Mouse (Mus musculus) heart, adult 2 months (tissue): ENCODE measurements around the gene Adam17. TPM values are rescaled to one million over a fixed set of nuclear protein-coding genes. Genes with fewer than 3 reads are reported as not detected.

ENCODE experiments used
- DNase-seq, 2 experiments: peaks; one replicate each; pipeline ENCODE4 v3.0.0; 2021
- H3K27ac ChIP-seq: fragments of 200-600 bp; 2 replicates; pipeline ENCODE4 v1.8.1; 2022
- H3K27me3 ChIP-seq: fragments of 200-500 bp; 2 replicates; pipeline ENCODE4 v1.6.1; 2012; ENCODE audit warnings: mild to moderate bottlenecking, low read length, inconsistent platforms, mixed read lengths; ENCODE audit not compliant: control insufficient read depth, insufficient read depth
- H3K36me3 ChIP-seq: fragments of 200-500 bp; 2 replicates; pipeline ENCODE4 v1.6.1; 2012; ENCODE audit warnings: low read length, inconsistent platforms; ENCODE audit not compliant: control insufficient read depth, insufficient read depth
- H3K4me1 ChIP-seq: fragments of 200-500 bp; 2 replicates; pipeline ENCODE4 v1.6.1; 2011; ENCODE audit warnings: low read length; ENCODE audit not compliant: control insufficient read depth, insufficient read depth
- H3K4me3 ChIP-seq: fragments of 200-600 bp; 2 replicates; pipeline ENCODE4 v1.8.1; 2022
- H3K79me2 ChIP-seq: fragments of 200-500 bp; replicated peaks from 2 replicates; pipeline ENCODE4 v1.6.1; 2012; ENCODE audit warnings: mild to moderate bottlenecking, inconsistent platforms, low read length, moderate library complexity, mixed read lengths; ENCODE audit not compliant: control insufficient read depth, insufficient read depth
- H3K9ac ChIP-seq: fragments of 200-500 bp; 2 replicates; pipeline ENCODE4 v1.6.1; 2012; ENCODE audit warnings: low read depth, mild to moderate bottlenecking, control low read depth, inconsistent platforms, low read length, mixed read lengths
- CTCF ChIP-seq: fragments of 200-600 bp; IDR thresholded peaks from 2 replicates; pipeline ENCODE4 v1.8.1; 2022; ENCODE audit warnings: antibody characterized with exemption, mild to moderate bottlenecking, moderate library complexity
- EP300 ChIP-seq: fragments of 200-500 bp; IDR thresholded peaks from 2 replicates; pipeline ENCODE4 v1.6.1; 2011; ENCODE audit warnings: low read depth, low read length, control low read depth; ENCODE audit not compliant: insufficient read depth
- POLR2A ChIP-seq: fragments of 200-500 bp; IDR thresholded peaks from 2 replicates; pipeline ENCODE4 v1.6.1; 2011; ENCODE audit warnings: mild to moderate bottlenecking, low read depth, low read length, control low read depth; ENCODE audit not compliant: insufficient read depth
- WGBS: fragments of 180-500 bp; shearing (Covaris S2); methylation state at CpG from one replicate; pipeline ENCODE4 v1.1.7; 2018; 5-methylcytosine and 5-hydroxymethylcytosine counted together
- intact Hi-C: fragments of 180-260 bp; cut with DNase I; formaldehyde crosslinking; loops from one replicate; pipeline ENCODE4 v1.15.1; 2025
- polyA plus RNA-seq: library from polyadenylated mRNA; depleted of rRNA; stranded (reverse); fragments of >200 nt; gene quantifications from 2 replicates; pipeline ENCODE4 v1.2.3, GENCODE M21; 2012
- total RNA-seq, 2 experiments: library from RNA; stranded (reverse); gene quantifications; 2 replicates each; pipeline ENCODE4 v1.2.3; 2021

Adam17 gene
- total and polyA plus RNA-seq, 3 experiments = 27.9 to 43.8 (median 39.2) TPM

- no peaks in the 10 kb centered on the region for H3K79me2 ChIP-seq
- TF ChIP-seq CTCF (no peak), EP300 (no peak), POLR2A (no peak)
- H3K27me3 ChIP-seq = no peaks in the 10 kb centered on the region
- intact Hi-C loops = no loop called here
- no peaks in the 10 kb centered on the region for H3K4me1 ChIP-seq
- no peak overlapping the region for H3K4me3 ChIP-seq
- H3K27ac ChIP-seq = no peak overlapping the region
- H3K9ac ChIP-seq = no peak overlapping the region
- peaks cover 5% of the 10 kb centered on the region for H3K36me3 ChIP-seq
- WGBS = 96% methylated on average over 5 of the region's 5 CpGs
- no peak for DNase-seq
These were observed 32.8 kb downstream of the Adam17 start for GRCm38 (mm10) chr12:21340674-21341073.

- Histone ChIP-seq H3K4me3 (no peak overlapping the region), H3K27me3 (no peaks in the 10 kb centered on the region), H3K36me3 (peaks cover 5% of the 10 kb centered on the region; the same call in 1 of the 2 replicates), H3K9ac (no peak overlapping the region), H3K79me2 (no peaks in the 10 kb centered on the region), H3K27ac (no peak overlapping the region), H3K4me1 (no peaks in the 10 kb centered on the region)
- no peak for TF ChIP-seq POLR2A
- no peak for TF ChIP-seq EP300
- no peak for TF ChIP-seq CTCF
- WGBS = 97% methylated on average over 5 of the region's 5 CpGs
- intact Hi-C loops = no loop called here
- no peak for DNase-seq
These were observed 36.3 kb downstream of the Adam17 start for GRCm38 (mm10) chr12:21337171-21337570.

GRCm38 (mm10) chr12:21335869-21336268, 37.6 kb downstream of the Adam17 start:
- Histone ChIP-seq H3K36me3 (peaks cover 5% of the 10 kb centered on the region; the same call in 1 of the 2 replicates), H3K27ac (no peak overlapping the region), H3K4me1 (0 out of 2 replicates have a peak, but pooled peaks cover 1% of the 10 kb centered on the region), H3K79me2 (no peaks in the 10 kb centered on the region), H3K27me3 (no peaks in the 10 kb centered on the region), H3K4me3 (no peak overlapping the region), H3K9ac (no peak overlapping the region)
- intact Hi-C loops = no loop called here
- 56% methylated on average over 7 of the region's 7 CpGs for WGBS
- TF ChIP-seq POLR2A (no peak), CTCF (no peak), EP300 (no peak)
- DNase-seq = peak in 1 of 2 experiments; percentile 50

GRCm38 (mm10) chr12:21333766-21334165, 39.7 kb downstream of the Adam17 start:
- no peak overlapping the region for H3K4me3 ChIP-seq
- peaks cover 1% of the 10 kb centered on the region; the same call in 1 of the 2 replicates for H3K4me1 ChIP-seq
- H3K36me3 ChIP-seq = peaks cover 11% of the 10 kb centered on the region
- TF ChIP-seq POLR2A (no peak), CTCF (no peak), EP300 (no peak)
- H3K27me3 ChIP-seq = no peaks in the 10 kb centered on the region
- intact Hi-C loops = no loop called here
- DNase-seq = no peak
- H3K9ac ChIP-seq = no peak overlapping the region
- WGBS = 92% methylated on average over 5 of the region's 5 CpGs
- H3K79me2 ChIP-seq = no peaks in the 10 kb centered on the region
- no peak overlapping the region for H3K27ac ChIP-seq

GRCm38 (mm10) chr12:21333021-21333420, 40.4 kb downstream of the Adam17 start:
- no peaks in the 10 kb centered on the region for H3K27me3 ChIP-seq
- no peak overlapping the region for H3K4me3 ChIP-seq
- DNase-seq = no peak
- no peak overlapping the region for H3K9ac ChIP-seq
- H3K27ac ChIP-seq = no peak overlapping the region
- 94% methylated on average over 7 of the region's 7 CpGs for WGBS
- intact Hi-C loops = no loop called here
- H3K79me2 ChIP-seq = no peaks in the 10 kb centered on the region
- peaks cover 11% of the 10 kb centered on the region for H3K36me3 ChIP-seq
- H3K4me1 ChIP-seq = peaks cover 1% of the 10 kb centered on the region; the same call in 1 of the 2 replicates
- TF ChIP-seq CTCF = no peak
- TF ChIP-seq EP300 = no peak
- no peak for TF ChIP-seq POLR2A

GRCm38 (mm10) chr12:21331711-21332110, 41.7 kb downstream of the Adam17 start:
- WGBS = 75% methylated on average over 6 of the region's 6 CpGs
- Histone ChIP-seq H3K4me1 (peaks cover 1% of the 10 kb centered on the region; the same call in 1 of the 2 replicates), H3K9ac (no peak overlapping the region), H3K27me3 (no peaks in the 10 kb centered on the region), H3K27ac (peak overlapping the region; percentile 31; the same call in 1 of the 2 replicates), H3K36me3 (peaks cover 11% of the 10 kb centered on the region), H3K4me3 (no peak overlapping the region), H3K79me2 (no peaks in the 10 kb centered on the region)
- intact Hi-C loops = no loop called here
- DNase-seq = no peak
- TF ChIP-seq CTCF = no peak
- no peak for TF ChIP-seq POLR2A
- no peak for TF ChIP-seq EP300
